Mouse (Mus musculus) spleen, postnatal 4 days (tissue): Measurements from ENCODE around the gene Tmem177.

ENCODE experiments used
- DNase-seq, 2 experiments: peaks; one replicate each; pipeline ENCODE4 v3.0.0; 2022; ENCODE audit warnings: low spot score in 2 of 2

Gene Tmem177

DNA sequence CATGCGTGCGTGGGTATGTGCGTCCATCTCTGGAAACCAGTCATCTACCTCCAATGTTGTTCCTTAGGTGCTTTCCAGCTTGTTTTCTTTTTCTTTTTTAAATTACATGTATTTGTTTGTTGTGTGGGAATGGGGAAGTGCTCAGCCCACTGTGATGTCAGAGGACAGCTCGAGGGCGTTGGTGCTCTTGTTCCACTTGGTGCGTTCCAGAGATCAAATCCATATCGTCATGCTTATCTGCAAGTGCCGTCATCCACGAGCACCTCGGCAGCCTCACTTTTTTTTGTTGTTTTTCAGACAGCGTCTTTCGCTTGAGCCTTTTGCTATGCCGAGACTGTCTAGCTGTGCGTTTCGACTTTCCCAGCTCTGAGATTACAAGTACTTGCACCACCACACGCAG, 23.7 kb downstream of the Tmem177 start:
- DNase-seq, result no peak

DNA sequence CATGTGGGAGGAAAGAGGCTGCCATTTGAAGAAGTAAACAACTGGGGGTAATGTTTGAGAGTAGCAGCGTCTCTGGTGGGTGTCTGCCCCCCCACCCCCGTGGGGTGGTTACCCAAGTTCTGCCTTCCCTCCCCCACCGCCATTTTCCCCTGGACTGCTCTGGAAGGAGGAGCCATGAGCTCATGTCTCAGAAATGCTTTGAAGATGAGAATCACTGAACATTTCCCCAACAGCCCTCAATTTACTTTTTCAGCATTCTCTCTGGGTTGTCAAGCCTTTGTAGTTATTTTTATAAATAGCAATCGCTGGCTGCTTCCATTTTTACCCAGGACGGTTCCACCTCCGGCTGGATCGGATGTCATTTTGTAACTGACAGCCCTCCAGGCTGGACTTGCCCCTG, 26.7 kb downstream of the Tmem177 start:
- DNase-seq, result no peak

DNA sequence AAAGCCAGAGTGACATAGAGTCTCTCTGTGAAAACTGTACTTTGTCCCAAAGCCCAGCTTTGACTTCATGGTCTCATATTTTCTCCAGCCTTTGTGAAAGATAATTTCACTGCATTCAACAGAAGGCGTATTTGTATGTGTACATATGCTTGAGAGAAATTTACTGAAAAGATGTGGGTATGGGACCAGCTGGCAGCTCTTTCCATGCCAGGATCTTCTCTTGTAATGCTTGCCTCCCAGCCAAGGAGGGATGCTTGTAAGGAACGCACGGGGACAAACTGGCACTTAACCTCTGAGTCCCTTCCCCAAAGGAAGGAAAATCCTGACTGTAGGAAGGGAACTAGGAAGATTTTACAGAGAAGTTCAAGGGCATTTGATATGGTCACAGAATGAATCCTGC, 28.7 kb downstream of the Tmem177 start:
- DNase-seq, result no peak

DNA sequence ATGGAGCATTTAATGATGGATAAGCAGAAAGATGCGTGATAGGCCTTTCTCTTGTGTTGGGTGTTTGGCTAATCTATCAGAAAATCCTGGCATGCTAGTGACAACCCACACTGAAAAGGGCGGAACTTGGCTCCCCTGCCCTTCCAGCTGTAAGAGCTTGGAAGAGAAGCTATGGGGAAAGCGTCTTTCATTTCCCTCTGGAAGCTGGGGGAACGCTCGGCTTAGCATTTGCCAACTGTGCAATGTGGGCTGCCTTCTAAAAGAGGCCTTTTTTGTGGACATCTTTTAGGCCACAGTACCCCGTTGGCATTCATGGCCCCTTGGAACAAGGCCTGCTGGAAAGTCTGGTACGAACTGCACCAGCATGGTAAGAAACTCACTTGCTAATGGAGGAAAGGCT, 34.1 kb downstream of the Tmem177 start:
- DNase-seq, result no peak

DNA sequence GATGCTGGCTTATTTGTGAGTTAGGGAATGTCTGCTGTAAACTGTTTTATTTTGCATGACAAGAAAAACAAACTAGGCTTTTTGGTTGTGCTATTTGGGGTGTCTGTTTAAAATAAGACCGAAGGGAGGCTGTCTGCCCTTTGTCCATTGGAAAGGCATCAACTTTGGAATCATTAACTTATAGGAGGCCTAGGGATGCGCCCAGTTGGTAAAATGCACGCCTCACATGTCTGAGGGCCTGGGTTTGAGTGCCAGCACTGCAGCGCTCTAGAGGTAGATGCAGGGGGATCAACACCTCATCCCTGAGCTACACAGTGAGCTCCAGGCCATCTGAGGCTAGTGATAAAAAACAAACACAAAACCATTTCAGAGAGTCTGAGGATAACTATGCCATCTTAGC, 35.5 kb downstream of the Tmem177 start:
- no peak for DNase-seq

DNA sequence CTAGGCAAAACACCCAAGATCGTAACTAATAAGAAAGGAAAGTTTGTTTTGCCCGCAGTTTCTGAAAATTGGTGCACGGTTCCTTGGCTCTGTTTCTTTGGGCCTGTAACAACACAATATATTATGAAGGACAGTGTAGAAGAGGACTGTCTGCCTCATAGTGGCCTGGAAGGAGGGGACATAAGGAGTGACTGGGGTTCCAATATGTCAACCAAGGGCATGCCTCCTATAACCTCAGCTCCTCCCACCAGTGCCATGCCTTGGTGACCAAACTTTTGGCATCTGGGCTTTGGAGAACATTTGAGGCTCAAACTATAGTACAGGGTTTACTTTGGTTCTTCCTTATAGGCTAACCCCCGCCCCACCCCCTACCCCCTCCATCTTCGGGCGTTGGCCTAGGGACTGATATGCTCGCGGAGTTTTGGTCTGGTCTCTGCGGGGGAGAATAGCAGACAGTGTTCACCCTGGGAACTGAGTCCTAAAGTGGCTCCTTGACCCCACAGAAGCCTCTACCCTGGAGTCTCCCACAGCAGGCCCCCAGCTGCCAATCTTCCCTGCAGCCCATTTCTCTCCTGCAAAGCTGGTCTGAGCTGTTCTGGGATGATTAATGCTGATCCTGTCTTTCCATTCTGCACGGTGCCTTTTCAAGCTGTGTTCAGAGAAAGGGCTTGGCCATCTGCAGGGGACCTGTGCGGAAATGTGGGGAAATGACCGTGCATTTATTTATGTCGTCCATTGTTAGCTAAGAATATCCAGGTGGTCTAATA, 44.4 kb downstream of the Tmem177 start:
- no peak for DNase-seq

DNA sequence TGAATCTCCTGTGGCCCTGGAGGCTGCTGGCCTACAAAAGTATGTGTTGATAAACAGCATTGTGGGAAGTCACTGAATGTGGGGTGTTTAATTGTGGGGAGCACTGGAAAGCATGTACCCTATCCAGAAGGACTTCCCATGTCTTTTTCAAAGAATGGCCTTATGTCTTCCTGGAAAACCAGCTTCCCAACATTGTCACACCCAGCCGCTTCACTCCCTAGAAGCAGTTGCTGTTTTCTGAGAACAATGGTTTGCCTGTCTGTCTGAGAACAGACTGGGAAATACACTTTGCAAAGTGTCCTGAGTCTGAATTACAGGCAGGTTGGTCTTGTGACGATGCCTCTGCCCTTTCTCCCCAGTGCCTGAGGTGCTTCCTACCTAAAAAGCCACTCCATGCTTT, 45.7 kb downstream of the Tmem177 start:
- DNase-seq, result no peak

DNA sequence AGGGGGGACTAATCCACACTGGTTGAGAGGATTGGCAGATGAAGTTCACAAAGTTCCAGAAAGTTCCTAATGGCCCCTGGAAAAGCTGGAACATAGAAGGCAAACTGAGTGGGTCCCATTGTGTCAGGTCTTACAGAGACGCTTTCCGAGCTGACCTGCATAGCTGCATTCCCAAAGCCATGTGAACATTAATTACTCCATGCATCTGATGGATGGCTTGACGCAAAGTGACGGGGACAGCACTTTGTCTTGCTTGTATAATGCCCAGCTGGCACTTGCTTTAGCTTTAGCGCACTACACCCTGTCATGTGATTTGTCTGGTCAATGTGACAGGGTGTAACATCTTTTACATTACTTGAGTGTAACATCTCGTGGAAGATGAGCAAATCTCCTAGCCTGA, 47.7 kb downstream of the Tmem177 start:
- DNase-seq, result no peak

DNA sequence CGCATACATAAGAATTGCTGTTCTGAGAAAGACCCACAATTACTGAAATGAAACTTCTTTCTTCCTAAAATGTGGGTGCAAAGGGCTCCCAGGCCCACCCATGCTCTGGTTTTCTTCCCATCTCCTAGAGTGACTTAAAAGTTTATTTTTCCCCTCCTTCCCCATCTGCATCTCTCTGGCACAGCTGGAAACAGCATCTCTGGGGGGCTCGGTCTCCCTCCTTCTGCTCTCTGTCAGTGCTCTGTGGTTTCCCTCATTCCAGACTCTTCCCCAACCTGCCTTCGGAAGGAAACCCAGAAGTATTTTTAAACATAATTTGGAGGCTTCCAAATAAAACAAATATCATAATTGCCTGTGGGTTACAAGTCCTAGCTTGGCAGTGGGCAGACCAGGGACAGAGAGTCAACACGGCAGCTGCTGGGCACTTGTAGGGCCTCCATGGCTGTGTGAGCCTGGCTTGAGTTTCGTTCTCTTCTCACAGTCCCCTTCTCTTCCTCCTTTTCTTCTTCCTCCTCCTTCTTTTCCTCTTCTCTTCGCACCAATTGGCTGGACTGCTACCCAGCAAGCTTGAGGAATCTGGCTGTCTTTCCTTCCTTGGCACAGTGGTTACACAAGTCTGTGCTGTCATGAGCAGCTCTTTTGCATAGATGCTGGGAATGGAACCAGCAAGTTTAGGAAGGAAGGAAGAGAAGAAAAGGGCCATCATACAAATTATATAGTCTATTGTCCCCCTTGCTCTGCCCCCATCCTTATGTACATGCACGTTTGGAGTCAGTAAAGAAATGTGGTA, 49.3 kb downstream of the Tmem177 start:
- no peak for DNase-seq

DNA sequence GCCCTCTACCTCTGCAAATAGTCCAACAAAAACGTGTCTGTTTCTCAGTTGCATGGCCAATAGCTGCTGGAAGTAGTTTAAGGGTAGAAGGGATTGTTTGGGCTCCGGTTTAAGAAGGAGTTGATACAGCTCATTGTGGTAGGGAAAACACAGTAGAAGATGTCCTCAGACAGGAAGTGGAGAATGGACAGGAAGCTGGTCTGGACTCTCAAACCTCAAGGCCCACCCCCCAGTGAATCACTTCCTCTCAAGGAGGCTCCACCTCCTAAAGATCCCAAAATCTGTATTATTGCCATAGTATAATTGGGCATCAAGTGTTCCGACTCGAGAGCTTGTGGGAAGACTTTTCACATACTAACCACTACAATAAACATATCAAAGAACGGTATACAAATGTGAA, 53.4 kb downstream of the Tmem177 start:
- no peak for DNase-seq
